Mouse (Mus musculus) inflammation-experienced regulatory T-cells, adult 6 months (primary cell): ENCODE results near the gene Myh2. TPM values are rescaled to one million over a fixed set of nuclear protein-coding genes. Genes with fewer than 3 reads are reported as not detected.

ENCODE experiments used
- ATAC-seq: one replicate; pipeline ENCODE4 v1.8.0; 2017
- polyA plus RNA-seq, 3 experiments: library from polyadenylated mRNA; unstranded; fragments of 100-300 nt; shearing (Covaris generic); gene quantifications; one replicate each; pipeline ENCODE4 v1.2.1; 2017

Myh2 gene
- not detected for polyA plus RNA-seq

- no peak for ATAC-seq
Observed at GRCm38 (mm10) chr11:67170727-67171126, at the start of gene Myh2. Gene Myh2, plus strand, starts transcription at chr11:67171027.

GRCm38 (mm10) chr11:67124943-67125342, 45.9 kb upstream of the Myh2 start:
- no peak for ATAC-seq

GRCm38 (mm10) chr11:67125361-67125760, 45.5 kb upstream of the Myh2 start:
- no peak for ATAC-seq

GRCm38 (mm10) chr11:67133526-67133925, 37.3 kb upstream of the Myh2 start:
- no peak for ATAC-seq

- ATAC-seq, result no peak
Observed at GRCm38 (mm10) chr11:67134654-67135053, 36.2 kb upstream of the Myh2 start.

- ATAC-seq, result no peak
Observed at GRCm38 (mm10) chr11:67135532-67135931, 35.3 kb upstream of the Myh2 start.

GRCm38 (mm10) chr11:67139556-67139955, 31.3 kb upstream of the Myh2 start:
- no peak for ATAC-seq

- no peak for ATAC-seq
Observed at GRCm38 (mm10) chr11:67140175-67140574, 30.7 kb upstream of the Myh2 start.

GRCm38 (mm10) chr11:67141031-67141430, 29.8 kb upstream of the Myh2 start:
- no peak for ATAC-seq

- no peak for ATAC-seq
Observed at GRCm38 (mm10) chr11:67142047-67142446, 28.8 kb upstream of the Myh2 start.

- no peak for ATAC-seq
Observed at GRCm38 (mm10) chr11:67143065-67143464, 27.8 kb upstream of the Myh2 start.

GRCm38 (mm10) chr11:67143863-67144498, 26.8 kb upstream of the Myh2 start:
- no peak for ATAC-seq

- no peak for ATAC-seq
Observed at GRCm38 (mm10) chr11:67144559-67145265, 26.1 kb upstream of the Myh2 start.

GRCm38 (mm10) chr11:67145482-67146408, 25.1 kb upstream of the Myh2 start:
- no peak for ATAC-seq

GRCm38 (mm10) chr11:67146409-67147282, 24.2 kb upstream of the Myh2 start:
- ATAC-seq, result no peak

- ATAC-seq, result no peak
Observed at GRCm38 (mm10) chr11:67147283-67147921, 23.4 kb upstream of the Myh2 start.

- ATAC-seq, result no peak
Observed at GRCm38 (mm10) chr11:67148286-67149012, 22.4 kb upstream of the Myh2 start.

- ATAC-seq, result no peak
Observed at GRCm38 (mm10) chr11:67150237-67150636, 20.6 kb upstream of the Myh2 start.

GRCm38 (mm10) chr11:67151159-67151558, 19.7 kb upstream of the Myh2 start:
- ATAC-seq, result no peak

- ATAC-seq, result no peak
Observed at GRCm38 (mm10) chr11:67151651-67152630, 18.9 kb upstream of the Myh2 start.
